Comparison of ENCODE assay signal across 9 mouse cellular contexts in the genomic region with DNA sequence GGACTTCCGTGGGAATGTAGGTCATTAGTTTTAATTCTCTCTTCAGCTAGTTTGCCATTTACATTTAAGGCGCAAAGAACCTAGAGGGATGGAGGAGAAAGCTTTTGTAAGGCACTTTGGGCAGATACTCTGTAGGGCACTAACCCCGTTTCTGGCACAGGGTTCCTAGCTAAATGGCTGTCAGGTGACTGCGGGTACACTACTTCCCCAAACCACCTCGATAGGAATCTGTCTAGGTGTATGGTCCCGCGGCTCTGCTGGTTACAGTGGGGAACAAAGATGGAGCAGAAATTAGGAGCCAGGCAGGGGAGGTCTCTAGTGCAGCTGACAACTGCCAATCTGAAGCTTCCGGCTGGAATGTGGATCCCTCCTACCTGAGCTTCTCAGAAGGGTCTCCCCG. TPM values are rescaled to one million over a fixed set of nuclear protein-coding genes. Genes with fewer than 3 reads are reported as not detected.
DNase-seq lines count a peak whose midpoint lies in the region; ATAC-seq and TF ChIP-seq lines count a peak whose summit lies in the region.
"Had no signal": no experiment of that assay in that cellular context is flagged by ENCODE, and none has a peak within 500 bp of the region (broad histone marks: within the 10 kb centered on the region; RNA-seq: fewer than 3 reads in every experiment).

No protein-coding gene starts in this region.

- no peak for TF ChIP-seq CTCF in E14TG2a.4 (conservative IDR thresholded peaks at IDR 0.05; ENCODE audit: low read length)

- no peak for ATAC-seq in heart, embryonic 16.5 days (replicated peaks; ENCODE audit: extremely low read depth, insufficient read depth, low FRiP score)

- H3K4me3 ChIP-seq in E14TG2a.4 (replicated peaks; ENCODE audit: low read length) (peak overlapping the region; percentile 92), macrophage (ENCODE audit: inconsistent target) (peak overlapping the region; percentile 52)
- peak overlapping the region; percentile 95 for H3K4me3 ChIP-seq in heart, embryonic 16.5 days (ENCODE audit: low read length)

- H3K27ac ChIP-seq in heart, embryonic 16.5 days (ENCODE audit: low read length) = peak overlapping the region; percentile 98
- H3K27ac ChIP-seq in macrophage = no peak overlapping the region

- H3K4me2 ChIP-seq in heart, embryonic 16.5 days (ENCODE audit: low read depth, low read length) = peak overlapping the region; percentile 72

- H3K27me3 ChIP-seq in E14TG2a.4 (ENCODE audit: insufficient read depth, low read length) = peaks cover 47% of the 10 kb centered on the region
- H3K27me3 ChIP-seq in heart, embryonic 16.5 days (ENCODE audit: control insufficient read depth, insufficient read depth, low read length) = no peaks in the 10 kb centered on the region

- intact Hi-C loops in heart, postnatal 25 days (cut with DNase I) = loop anchor here (2.0 kb wide), 1 partner anchor 15 kb away; no protein-coding TSS in a partner anchor

- 8% methylated on average over 9 of the region's 9 CpGs for WGBS in heart, embryonic 16.5 days
- WGBS in macrophage (ENCODE audit: missing documents) = 10% methylated on average over 9 of the region's 9 CpGs

- DNase-seq in heart, adult 11 months = peak; percentile 85
- DNase-seq in heart, postnatal 25 days (ENCODE audit: low spot score) = no peak
- no peak for DNase-seq in adrenal gland, postnatal 10 days
- no peak for DNase-seq in Muller cell, postnatal 12 days (ENCODE audit: inconsistent ontology term)
- DNase-seq in embryo, embryonic 11 days = no peak
- DNase-seq: cerebellum, postnatal 25 days had no signal

- H3K36me3 ChIP-seq in E14TG2a.4 (ENCODE audit: insufficient read depth, low read length) (no peaks in the 10 kb centered on the region; the same call in 1 of the 2 replicates), macrophage (ENCODE audit: inconsistent target) (peaks cover 5% of the 10 kb centered on the region; the same call in 1 of the 2 replicates)
- peaks cover 8% of the 10 kb centered on the region for H3K36me3 ChIP-seq in heart, embryonic 16.5 days (ENCODE audit: control insufficient read depth, insufficient read depth)

- H3K79me2 ChIP-seq in macrophage (ENCODE audit: inconsistent target) = peaks cover 21% of the 10 kb centered on the region; the same call in 1 of the 2 replicates

- no peaks in the 10 kb centered on the region for H3K9me3 ChIP-seq in E14TG2a.4 (ENCODE audit: low read length)
- H3K9me3 ChIP-seq in heart, embryonic 16.5 days (replicated peaks; ENCODE audit: control insufficient read depth, low read length) = no peaks in the 10 kb centered on the region

- H3K9ac ChIP-seq in heart, embryonic 16.5 days (ENCODE audit: low read length) = peak overlapping the region; percentile 99

- H3K4me1 ChIP-seq in E14TG2a.4 (replicated peaks; ENCODE audit: low read depth, low read length) = peaks cover 43% of the 10 kb centered on the region
- peaks cover 27% of the 10 kb centered on the region for H3K4me1 ChIP-seq in heart, embryonic 16.5 days (ENCODE audit: control insufficient read depth, insufficient read depth, low read length)

RNA-seq across cellular contexts. Expression of a gene that starts 1.3 kb away (rescaled TPM):
- 10 to 100 TPM; 51.9 to 57.7 TPM for total RNA-seq in heart, postnatal 25 days (2021)
- polyA plus RNA-seq in heart, embryonic 16.5 days (2015; fragmentation: Nextera tagmentation; extraction: Ambion mirVana) = 21.1 and 23.2 TPM in 2 replicates
- 100 to 1,000 TPM in 5 of 26 experiments, 10 to 100 TPM in 21; 18.5 to 245 (median 42.9) TPM for total RNA-seq in macrophage (2018; cell fraction: chromatin; rRNA removed)
- total RNA-seq in macrophage (2018; cell fraction: cytosol; rRNA removed) = 10 to 100 TPM in 9 of 26 experiments, 1 to 10 TPM in 17; 3.5 to 16.8 (median 6.6) TPM
- 10 to 100 TPM in 21 of 26 experiments, 1 to 10 TPM in 5; 5.0 to 54.4 (median 17.9) TPM for total RNA-seq in macrophage (2018; cell fraction: nucleus; rRNA removed)
- 6.4 to 9.0 TPM (median 7.9 TPM) in 3 replicates for polyA plus RNA-seq in macrophage (2018)
- 10 to 100 TPM; 29.0 to 33.4 TPM for total RNA-seq in adrenal gland, postnatal 10 days (2021)

RNA-seq across cellular contexts. Expression of a gene that starts 30.8 kb away (rescaled TPM):
- 100 to 1,000 TPM; 132 TPM for total RNA-seq in heart, postnatal 25 days (2021)
- 222 and 262 TPM in 2 replicates for polyA plus RNA-seq in heart, embryonic 16.5 days (2015; fragmentation: Nextera tagmentation; extraction: Ambion mirVana)
- total RNA-seq in macrophage (2018; cell fraction: chromatin; rRNA removed) = 10 to 100 TPM in 15 of 26 experiments, 1 to 10 TPM in 11; 1.3 to 29.8 (median 15.1) TPM
- total RNA-seq in macrophage (2018; cell fraction: cytosol; rRNA removed) = 10 to 100 TPM; 38.3 to 72.5 (median 54.1) TPM
- total RNA-seq in macrophage (2018; cell fraction: nucleus; rRNA removed) = 10 to 100 TPM in 21 of 26 experiments, 1 to 10 TPM in 5; 5.0 to 29.5 (median 14.5) TPM
- polyA plus RNA-seq in macrophage (2018) = 27.6 to 119 TPM (median 69.4 TPM) in 3 replicates
- 100 to 1,000 TPM; 145 TPM for total RNA-seq in adrenal gland, postnatal 10 days (2021)

RNA-seq across cellular contexts. Expression of a gene that starts 31.0 kb away (rescaled TPM):
- total RNA-seq in heart, postnatal 25 days (2021) = 1 to 10 TPM; 1.6 to 1.7 TPM
- polyA plus RNA-seq in heart, embryonic 16.5 days (2015; fragmentation: Nextera tagmentation; extraction: Ambion mirVana) = 11.0 and 12.0 TPM in 2 replicates
- total RNA-seq in macrophage (2018; cell fraction: chromatin; rRNA removed) = 1 to 10 TPM in 4 of 26 experiments, under 1 TPM in 1, not detected in 21; 0.77 to 3.5 (median 1.6) TPM
- 1 to 10 TPM in 11 of 26 experiments, under 1 TPM in 15; 0.30 to 1.8 (median 0.92) TPM for total RNA-seq in macrophage (2018; cell fraction: cytosol; rRNA removed)
- 1 to 10 TPM in 6 of 26 experiments, under 1 TPM in 3, not detected in 17; 0.41 to 3.3 (median 1.5) TPM for total RNA-seq in macrophage (2018; cell fraction: nucleus; rRNA removed)
- 0.56 to 1.1 TPM (median 0.74 TPM) in 3 replicates for polyA plus RNA-seq in macrophage (2018)
- total RNA-seq in adrenal gland, postnatal 10 days (2021) = 1 to 10 TPM; 3.5 to 3.7 TPM

RNA-seq across cellular contexts. Expression of a gene that starts 35.1 kb away (rescaled TPM):
- 10 to 100 TPM; 68.9 to 71.5 TPM for total RNA-seq in heart, postnatal 25 days (2021)
- polyA plus RNA-seq in heart, embryonic 16.5 days (2015; fragmentation: Nextera tagmentation; extraction: Ambion mirVana) = 151 and 161 TPM in 2 replicates
- total RNA-seq in macrophage (2018; cell fraction: chromatin; rRNA removed) = 10 to 100 TPM; 16.3 to 78.6 (median 48.6) TPM
- 10 to 100 TPM; 52.0 to 93.5 (median 68.5) TPM for total RNA-seq in macrophage (2018; cell fraction: cytosol; rRNA removed)
- 10 to 100 TPM; 20.9 to 85.9 (median 40.6) TPM for total RNA-seq in macrophage (2018; cell fraction: nucleus; rRNA removed)
- 92.1 to 130 TPM (median 96.7 TPM) in 3 replicates for polyA plus RNA-seq in macrophage (2018)
- total RNA-seq in adrenal gland, postnatal 10 days (2021) = 100 to 1,000 TPM; 172 to 182 TPM

RNA-seq across cellular contexts. Expression of a gene that starts 47.3 kb away (rescaled TPM):
- 1 to 10 TPM; 7.4 to 7.5 TPM for total RNA-seq in heart, postnatal 25 days (2021)
- 28.4 and 28.5 TPM in 2 replicates for polyA plus RNA-seq in heart, embryonic 16.5 days (2015; fragmentation: Nextera tagmentation; extraction: Ambion mirVana)
- total RNA-seq in macrophage (2018; cell fraction: chromatin; rRNA removed) = 10 to 100 TPM in 20 of 26 experiments, 1 to 10 TPM in 6; 5.3 to 31.1 (median 19.2) TPM
- 10 to 100 TPM in 5 of 26 experiments, 1 to 10 TPM in 21; 3.8 to 11.0 (median 8.2) TPM for total RNA-seq in macrophage (2018; cell fraction: cytosol; rRNA removed)
- 10 to 100 TPM in 20 of 26 experiments, 1 to 10 TPM in 6; 6.0 to 28.1 (median 13.0) TPM for total RNA-seq in macrophage (2018; cell fraction: nucleus; rRNA removed)
- polyA plus RNA-seq in macrophage (2018) = 3.9 to 9.7 TPM (median 8.3 TPM) in 3 replicates
- total RNA-seq in adrenal gland, postnatal 10 days (2021) = 10 to 100 TPM; 19.2 to 21.4 TPM
